Mouse (Mus musculus) right cerebral cortex, adult 2 months (tissue): ENCODE data around the gene Papola.

ENCODE experiments used
- DNase-seq, 2 experiments: peaks; one replicate each; pipeline ENCODE4 v3.0.0; 2021 to 2022; ENCODE audit warnings: low spot score in 2 of 2

Gene Papola

DNA sequence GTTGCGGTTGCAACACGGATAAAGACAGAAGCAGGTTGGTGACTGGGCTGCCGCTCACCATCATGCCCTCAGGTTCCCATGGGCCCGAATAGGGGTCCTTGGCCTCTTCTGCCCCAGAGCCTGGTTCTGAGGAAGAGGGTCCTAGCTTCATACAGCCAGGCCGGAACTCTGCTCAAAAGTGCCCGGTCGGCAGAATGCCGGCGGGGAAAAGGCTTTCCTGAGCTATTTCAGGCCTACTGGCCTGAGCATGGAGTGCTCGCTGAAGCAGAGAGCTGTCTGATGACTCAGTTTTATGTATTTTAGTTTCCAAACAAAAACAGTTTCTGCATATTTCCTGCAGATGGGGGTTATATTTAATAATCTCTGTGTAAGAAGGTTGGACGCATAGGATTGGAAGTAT, 78.9 kb downstream of the Papola start:
- no peak for DNase-seq

DNA sequence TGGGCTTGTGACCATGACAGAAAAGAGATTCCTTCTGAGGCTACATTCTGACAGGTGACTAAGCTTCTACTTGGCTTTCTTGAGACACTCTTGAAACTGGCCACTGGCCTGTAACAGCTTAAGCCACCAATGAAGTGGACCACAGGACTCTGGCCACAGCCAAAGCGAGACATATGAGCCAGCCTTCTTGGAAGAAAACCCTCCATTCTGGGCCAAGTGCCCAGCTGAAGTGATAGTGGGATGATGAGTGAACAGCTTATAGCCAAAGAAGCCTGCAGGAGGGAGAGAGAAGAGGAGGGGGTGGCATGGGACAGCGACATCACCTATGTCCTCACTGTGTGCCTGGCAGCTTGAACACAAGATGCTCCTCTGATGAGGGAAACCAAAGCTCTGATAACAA, 83.2 kb downstream of the Papola start:
- no peak for DNase-seq

DNA sequence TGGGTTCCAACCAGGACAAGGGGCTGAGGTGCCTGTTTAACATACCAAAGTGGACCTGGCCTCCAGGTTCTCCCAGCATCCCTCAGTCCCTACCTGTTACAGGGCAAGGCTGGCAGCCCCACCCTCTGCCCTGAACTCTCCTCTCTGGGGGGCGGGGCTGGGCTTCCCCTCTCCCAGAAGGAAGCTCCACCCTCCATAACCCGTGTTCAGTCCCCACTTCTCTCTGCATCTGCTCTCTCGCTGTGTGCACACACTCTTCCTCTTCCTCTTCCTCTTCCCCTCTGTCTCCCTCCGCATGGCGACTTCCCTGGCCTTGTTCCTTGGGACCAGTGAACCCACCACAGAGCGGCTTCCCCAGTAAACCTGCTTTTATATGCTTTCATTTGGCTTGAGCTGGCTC, 84.7 kb downstream of the Papola start:
- no peak for DNase-seq

DNA sequence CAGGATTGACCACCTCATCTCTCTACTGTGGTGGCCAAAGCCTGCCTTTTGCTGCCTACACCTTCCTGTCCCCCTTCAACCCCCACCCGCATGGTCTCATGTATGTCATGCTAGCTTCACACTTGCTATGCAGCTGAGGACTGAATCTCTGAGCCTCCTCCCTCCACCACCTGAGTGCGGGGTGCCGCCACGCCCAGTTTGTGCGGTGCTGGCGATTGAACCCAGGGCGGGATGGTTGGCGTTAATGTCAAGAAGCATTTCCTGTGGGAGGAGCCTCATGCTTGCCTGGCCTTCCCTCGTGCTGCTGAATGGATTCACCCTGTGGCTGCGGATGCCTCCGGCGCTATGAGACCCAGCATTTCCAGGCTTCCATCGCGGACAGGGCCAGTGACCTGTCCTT, 85.2 kb downstream of the Papola start:
- no peak for DNase-seq

DNA sequence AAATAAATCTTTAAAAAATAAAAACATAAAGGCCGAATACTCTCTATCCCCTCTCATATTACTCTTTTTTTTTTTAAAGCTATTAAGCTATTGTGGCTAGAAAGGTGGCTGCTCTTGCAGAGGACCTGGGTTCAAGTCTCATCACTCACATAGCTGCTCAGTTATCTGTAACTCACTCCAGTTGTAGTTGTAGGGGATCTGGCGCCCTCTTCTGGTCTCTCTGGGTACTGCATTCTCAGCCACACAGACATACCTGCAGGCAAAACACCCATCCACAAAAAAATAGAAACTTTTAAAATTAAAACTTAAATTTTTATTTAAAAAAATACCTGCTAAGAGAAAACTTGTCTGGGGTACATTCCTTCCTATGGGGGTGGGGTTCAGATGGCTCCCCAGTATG, 88.8 kb downstream of the Papola start:
- DNase-seq: no peak

DNA sequence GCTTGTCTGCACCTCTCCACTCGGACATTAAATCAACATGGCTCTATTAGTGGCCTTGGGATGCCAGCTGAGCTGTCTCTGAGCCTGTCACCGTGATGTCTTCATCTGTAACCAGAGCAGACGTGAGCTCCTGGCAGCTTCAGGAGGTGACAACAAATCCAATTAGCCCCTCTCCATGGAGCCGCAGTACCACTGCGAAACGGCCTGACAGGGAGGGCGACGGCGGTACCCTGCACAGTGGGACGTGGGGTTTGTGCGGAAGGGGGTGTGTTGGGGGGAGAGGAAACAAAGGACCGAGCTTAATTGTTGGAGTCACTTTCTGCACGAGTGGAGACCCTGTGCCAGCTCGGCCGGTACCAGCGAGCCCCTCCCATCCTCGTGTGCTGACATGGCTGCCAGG, 90.6 kb downstream of the Papola start:
- no peak for DNase-seq

DNA sequence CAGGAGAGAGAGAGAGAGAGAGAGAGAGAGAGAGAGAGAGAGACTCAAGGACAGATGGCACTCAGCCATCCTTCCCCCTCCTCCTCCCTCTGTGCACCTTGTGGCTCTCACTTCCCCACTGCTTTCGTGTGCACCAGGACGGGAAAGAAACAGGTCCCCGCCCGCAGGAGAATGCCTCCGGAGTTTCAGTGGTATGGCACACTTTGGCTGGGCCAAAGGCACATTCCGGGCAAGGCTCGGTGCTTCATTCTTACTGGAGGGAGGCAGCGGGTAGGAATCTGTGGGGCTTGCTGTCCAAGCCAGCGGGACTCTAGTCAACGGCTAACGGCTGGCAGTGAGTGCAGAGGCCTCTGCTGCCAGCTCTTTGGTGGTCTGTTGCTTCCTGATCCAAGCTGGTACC, 92.0 kb downstream of the Papola start:
- DNase-seq: no peak

DNA sequence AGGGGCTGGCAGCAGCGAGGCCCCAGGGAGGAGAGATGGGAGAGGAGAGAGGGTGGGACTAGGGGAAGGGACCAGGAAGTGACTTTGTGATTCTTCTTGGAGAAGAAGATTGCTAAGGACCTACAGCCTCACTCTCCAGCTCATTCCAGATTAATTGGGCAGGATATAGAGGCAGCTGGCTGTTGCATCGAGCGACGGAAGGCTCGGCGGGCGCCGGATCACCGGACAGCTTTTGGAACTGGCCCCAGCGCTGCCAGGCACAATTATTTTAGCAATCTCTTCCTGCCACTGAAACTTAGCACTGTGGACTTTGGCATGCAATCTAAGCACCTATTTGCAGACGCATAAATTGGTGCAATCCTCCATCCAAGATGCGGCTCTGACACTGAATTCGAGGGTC, 92.4 kb downstream of the Papola start:
- DNase-seq: no peak

DNA sequence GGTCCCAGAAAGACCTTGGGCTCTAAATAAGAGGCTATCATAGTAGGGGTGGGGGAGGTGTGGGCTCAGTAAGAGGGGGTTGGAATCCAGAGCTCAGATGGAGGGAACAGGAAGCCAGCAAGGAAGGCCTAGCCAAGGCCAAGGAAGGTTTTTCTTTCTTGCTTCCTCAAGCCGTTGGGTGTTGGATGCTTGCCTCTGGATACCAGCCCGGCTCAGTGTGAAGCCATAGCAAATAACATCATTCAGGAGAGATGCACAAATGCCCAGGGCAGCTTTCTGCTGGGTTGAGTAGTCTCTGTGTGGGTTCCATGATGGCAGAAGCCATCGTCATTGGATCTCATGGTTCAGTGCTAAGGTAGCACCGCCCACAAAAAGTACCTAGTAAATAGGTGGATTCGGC, 94.3 kb downstream of the Papola start:
- DNase-seq: no peak

DNA sequence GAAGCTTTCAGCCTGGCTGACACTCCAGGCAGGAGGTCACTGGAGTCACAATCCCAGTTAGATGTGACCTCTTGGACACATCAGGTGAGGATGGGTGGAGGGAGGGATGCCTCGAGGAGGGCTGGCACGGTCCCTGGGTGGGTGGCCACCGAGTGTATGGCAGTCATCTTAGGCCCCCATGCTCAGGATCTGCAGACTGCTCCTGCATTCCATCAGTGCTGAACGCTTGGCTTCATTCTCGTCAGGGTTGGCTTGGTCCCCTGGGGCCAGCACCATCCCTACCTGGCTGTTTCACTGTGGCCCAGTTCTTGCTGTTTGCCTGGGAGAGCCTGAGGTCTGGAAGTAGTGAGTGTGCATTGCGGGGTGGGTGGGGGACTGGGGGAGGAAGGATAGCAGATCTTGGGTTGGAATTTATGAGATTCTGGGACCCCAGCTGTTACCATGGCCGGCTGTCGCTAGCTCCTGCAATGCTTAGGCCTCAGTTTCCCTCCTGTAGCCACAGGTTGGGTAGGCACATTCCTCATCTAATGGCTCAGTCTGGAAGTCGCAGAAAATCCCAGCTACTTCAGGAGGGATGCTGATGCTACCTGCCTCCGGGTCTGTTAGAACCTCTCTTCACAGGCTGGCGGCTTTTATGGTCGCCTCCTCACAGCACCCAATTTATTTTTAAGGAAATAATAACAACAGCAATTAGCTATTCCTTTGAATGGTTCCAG, 99.5 kb downstream of the Papola start:
- no peak for DNase-seq

DNA sequence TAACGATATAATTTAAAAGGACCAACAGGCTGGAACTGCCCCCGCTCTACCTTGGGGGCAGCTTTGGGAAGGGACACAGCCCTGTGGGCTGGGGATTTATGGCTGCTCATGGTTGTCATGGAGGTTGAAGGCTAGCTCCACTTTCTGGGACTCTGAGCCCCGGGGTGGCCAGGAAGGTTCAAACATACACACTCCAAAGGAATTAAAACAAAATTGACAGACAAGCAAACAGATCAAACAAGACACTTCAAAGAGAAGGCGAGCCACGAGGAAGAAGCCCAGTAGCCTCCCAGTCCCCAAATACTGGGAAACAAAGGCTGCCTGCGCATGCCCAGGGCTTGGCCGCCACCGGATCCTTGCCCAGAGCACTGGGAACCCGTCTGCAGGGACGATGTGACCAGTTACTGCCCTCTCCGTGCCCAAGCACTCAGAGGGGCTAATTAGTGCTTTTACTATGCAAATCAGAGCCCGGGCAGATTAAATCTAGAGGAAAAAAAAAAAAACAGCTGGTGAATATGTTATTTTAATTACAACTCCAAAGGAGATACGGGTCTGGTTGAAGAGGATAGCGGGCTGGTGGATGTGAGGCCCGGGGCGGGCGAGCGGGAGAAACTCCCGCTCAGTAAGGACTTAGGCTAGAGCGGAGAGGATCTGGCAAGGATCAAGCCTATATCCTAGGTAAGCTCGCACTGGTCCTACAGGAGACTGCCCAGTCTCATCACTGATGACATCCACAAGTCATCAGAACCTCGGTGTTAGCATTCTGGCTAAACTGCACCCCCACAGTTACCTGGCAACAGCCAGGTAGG, 100.2 kb downstream of the Papola start:
- DNase-seq: no peak
